ENCODE assay signal across 8 mouse cellular contexts in genomic region chr8:48109373-48109855, GRCm38 (mm10). TPM values are rescaled to one million over a fixed set of nuclear protein-coding genes. Genes with fewer than 3 reads are reported as not detected.
DNase-seq lines count a peak whose midpoint lies in the region; ATAC-seq and TF ChIP-seq lines count a peak whose summit lies in the region.

No protein-coding gene starts in this region.

- peak overlapping the region; percentile 97 for H3K27ac ChIP-seq in heart, embryonic 10.5 days
- no peak overlapping the region for H3K27ac ChIP-seq in forebrain, embryonic 16.5 days (ENCODE audit: low read length)
- H3K27ac ChIP-seq in liver, embryonic 16.5 days (ENCODE audit: low read length) = no peak overlapping the region

- DNase-seq in heart, embryonic 10.5 days (ENCODE audit: low spot score) = no peak
- no peak for DNase-seq in heart, adult 11 months
- no peak for DNase-seq in T-cell, adult 2 months (ENCODE audit: low spot score)
- DNase-seq in thymus, postnatal 4 days = no peak
- no peak for DNase-seq in left cerebral cortex, adult 18-20 months (ENCODE audit: low spot score in 2 of 2)

- no peaks in the 10 kb centered on the region for H3K27me3 ChIP-seq in heart, embryonic 10.5 days (ENCODE audit: insufficient read depth, poor library complexity, severe bottlenecking)
- no peaks in the 10 kb centered on the region for H3K27me3 ChIP-seq in E14TG2a.4 (ENCODE audit: insufficient read depth, low read length)
- H3K27me3 ChIP-seq in forebrain, embryonic 16.5 days (replicated peaks; ENCODE audit: control insufficient read depth, insufficient read depth, low read length) = no peaks in the 10 kb centered on the region
- H3K27me3 ChIP-seq in liver, embryonic 16.5 days (ENCODE audit: control insufficient read depth, insufficient read depth, low read depth, low read length) = no peaks in the 10 kb centered on the region

- TF ChIP-seq CTCF in E14TG2a.4 (conservative IDR thresholded peaks at IDR 0.05; ENCODE audit: low read length) = no peak

- 31% methylated on average over 5 of the region's 5 CpGs for WGBS in heart, embryonic 10.5 days
- WGBS in forebrain, embryonic 16.5 days = 35% methylated on average over 5 of the region's 5 CpGs
- 28% methylated on average over 5 of the region's 5 CpGs for WGBS in liver, embryonic 16.5 days (ENCODE audit: insufficient replicate concordance)

- H3K4me2 ChIP-seq in forebrain, embryonic 16.5 days (ENCODE audit: low read length) = peak overlapping the region; percentile 57
- H3K4me2 ChIP-seq in liver, embryonic 16.5 days (ENCODE audit: low read depth, low read length) = peak overlapping the region; percentile 79

- peaks cover 6% of the 10 kb centered on the region; the same call in 1 of the 2 replicates for H3K4me1 ChIP-seq in heart, embryonic 10.5 days
- peaks cover 12% of the 10 kb centered on the region for H3K4me1 ChIP-seq in E14TG2a.4 (replicated peaks; ENCODE audit: low read depth, low read length)
- H3K4me1 ChIP-seq in forebrain, embryonic 16.5 days (replicated peaks; ENCODE audit: control insufficient read depth, insufficient read depth, low read length) = peaks cover 11% of the 10 kb centered on the region
- no peaks in the 10 kb centered on the region for H3K4me1 ChIP-seq in liver, embryonic 16.5 days (ENCODE audit: control insufficient read depth, low read depth, low read length)

- H3K4me3 ChIP-seq in heart, embryonic 10.5 days = peak overlapping the region; percentile 88
- H3K4me3 ChIP-seq in E14TG2a.4 (replicated peaks; ENCODE audit: low read length) = peak overlapping the region; percentile 86
- peak overlapping the region; percentile 54 for H3K4me3 ChIP-seq in forebrain, embryonic 16.5 days (replicated peaks; ENCODE audit: low read length)
- peak overlapping the region; percentile 72 for H3K4me3 ChIP-seq in liver, embryonic 16.5 days (ENCODE audit: low read depth, low read length)

- peaks cover 14% of the 10 kb centered on the region for H3K36me3 ChIP-seq in heart, embryonic 10.5 days
- H3K36me3 ChIP-seq in E14TG2a.4 (ENCODE audit: insufficient read depth, low read length) = peaks cover 13% of the 10 kb centered on the region
- H3K36me3 ChIP-seq in forebrain, embryonic 16.5 days (ENCODE audit: control insufficient read depth, insufficient read depth) = no peaks in the 10 kb centered on the region
- no peaks in the 10 kb centered on the region for H3K36me3 ChIP-seq in liver, embryonic 16.5 days (ENCODE audit: control insufficient read depth, insufficient read depth)

- no peaks in the 10 kb centered on the region for H3K9me3 ChIP-seq in heart, embryonic 10.5 days
- peaks cover 18% of the 10 kb centered on the region for H3K9me3 ChIP-seq in E14TG2a.4 (ENCODE audit: low read length)
- H3K9me3 ChIP-seq in forebrain, embryonic 16.5 days (ENCODE audit: control insufficient read depth, low read length) = 0 out of 2 replicates have a peak, but pooled peaks cover 2% of the 10 kb centered on the region
- no peaks in the 10 kb centered on the region for H3K9me3 ChIP-seq in liver, embryonic 16.5 days (replicated peaks; ENCODE audit: control insufficient read depth, low read length)

- H3K9ac ChIP-seq in forebrain, embryonic 16.5 days (replicated peaks; ENCODE audit: low read depth, low read length) = peak overlapping the region; percentile 60
- H3K9ac ChIP-seq in liver, embryonic 16.5 days (ENCODE audit: low read depth, low read length) = no peak overlapping the region

- peak; percentile 14; the same call in 1 of the 2 replicates for ATAC-seq in forebrain, embryonic 16.5 days
- ATAC-seq in liver, embryonic 16.5 days (ENCODE audit: low read depth) = no peak

RNA-seq across cellular contexts. Expression of gene Dctd, which starts 10.5 kb away (rescaled TPM):
- polyA plus RNA-seq in heart, embryonic 10.5 days (2016; fragmentation: Nextera tagmentation; extraction: Ambion mirVana) = 48.5 and 48.7 TPM in 2 replicates
- polyA plus RNA-seq in forebrain, embryonic 16.5 days (2015; fragmentation: Nextera tagmentation; extraction: Ambion mirVana) = 16.4 and 17.5 TPM in 2 replicates
- polyA plus RNA-seq in liver, embryonic 16.5 days (2015; fragmentation: Nextera tagmentation; extraction: Ambion mirVana) = 4.0 and 4.6 TPM in 2 replicates
- total RNA-seq in left cerebral cortex, adult 18-20 months (2021) = 1 to 10 TPM; 5.4 to 6.8 TPM
